In the genomic region with DNA sequence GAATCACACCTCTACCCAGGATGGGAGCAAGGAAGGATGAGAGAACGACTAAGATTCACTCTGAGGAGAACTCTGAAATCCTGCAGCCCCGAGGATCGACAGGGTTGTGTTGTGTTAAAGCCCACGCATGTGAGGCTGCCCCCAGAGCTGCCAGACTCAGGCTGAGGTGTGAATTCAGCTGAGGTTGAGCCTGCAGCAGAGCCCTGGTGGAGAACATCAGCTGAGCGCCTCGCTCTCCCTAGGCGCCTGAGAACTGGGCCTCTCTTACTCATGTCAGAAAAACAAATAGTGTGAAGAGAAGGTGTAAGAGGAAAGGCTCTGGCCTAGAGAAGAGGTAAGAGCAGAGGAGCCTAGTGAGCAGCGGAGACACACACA, we compare ENCODE assay signal across 17 mouse cellular contexts.
DNase-seq lines count a peak whose midpoint lies in the region; ATAC-seq and TF ChIP-seq lines count a peak whose summit lies in the region.
"Had no signal": no experiment of that assay in that cellular context is flagged by ENCODE, and none has a peak within 500 bp of the region (broad histone marks: within the 10 kb centered on the region; RNA-seq: fewer than 3 reads in every experiment).

No protein-coding gene starts in this region.

- peaks cover 34% of the 10 kb centered on the region for H3K4me1 ChIP-seq in heart, embryonic 11.5 days (ENCODE audit: control insufficient read depth, insufficient read depth, low read length)
- H3K4me1 ChIP-seq in heart, embryonic 10.5 days, result peaks cover 56% of the 10 kb centered on the region
- peaks cover 62% of the 10 kb centered on the region for H3K4me1 ChIP-seq in limb, embryonic 12.5 days (replicated peaks)
- peaks cover 67% of the 10 kb centered on the region for H3K4me1 ChIP-seq in limb, embryonic 10.5 days
- H3K4me1 ChIP-seq in E14TG2a.4 (replicated peaks; ENCODE audit: low read depth, low read length) (peaks cover 99% of the 10 kb centered on the region), ES-E14 (ENCODE audit: control insufficient read depth in 2 of 2, insufficient read depth in 2 of 2, low read length in 2 of 2, poor library complexity in 1 of 2) (peaks cover 27 to 50% of the 10 kb centered on the region in 2 experiments; a peak in 3 of 4 replicates)

- 56% methylated on average over 8 of the region's 8 CpGs for WGBS in heart, embryonic 11.5 days (ENCODE audit: insufficient replicate concordance)
- 64% methylated on average over 8 of the region's 8 CpGs for WGBS in heart, embryonic 10.5 days
- 66% methylated on average over 8 of the region's 8 CpGs for WGBS in limb, embryonic 12.5 days
- 63% methylated on average over 8 of the region's 8 CpGs for WGBS in limb, embryonic 10.5 days

- H3K36me3 ChIP-seq in heart, embryonic 11.5 days (ENCODE audit: control insufficient read depth, insufficient read depth, low read length), result peaks cover 21% of the 10 kb centered on the region
- H3K36me3 ChIP-seq in heart, embryonic 10.5 days, result peaks cover 56% of the 10 kb centered on the region
- peaks cover 65% of the 10 kb centered on the region for H3K36me3 ChIP-seq in limb, embryonic 12.5 days
- peaks cover 59% of the 10 kb centered on the region for H3K36me3 ChIP-seq in limb, embryonic 10.5 days
- peaks cover 73% of the 10 kb centered on the region for H3K36me3 ChIP-seq in E14TG2a.4 (ENCODE audit: insufficient read depth, low read length)
- H3K36me3 ChIP-seq in ES-E14 (ENCODE audit: control insufficient read depth, insufficient read depth, low read length, poor library complexity, severe bottlenecking), result peaks cover 32% of the 10 kb centered on the region

- TF ChIP-seq CTCF in E14TG2a.4 (conservative IDR thresholded peaks at IDR 0.05; ENCODE audit: low read length), result no peak

- no peaks in the 10 kb centered on the region for H3K27me3 ChIP-seq in heart, embryonic 11.5 days (ENCODE audit: control insufficient read depth, insufficient read depth, low read length)
- H3K27me3 ChIP-seq in heart, embryonic 10.5 days (ENCODE audit: insufficient read depth, poor library complexity, severe bottlenecking), result no peaks in the 10 kb centered on the region
- H3K27me3 ChIP-seq in limb, embryonic 12.5 days, result no peaks in the 10 kb centered on the region
- H3K27me3 ChIP-seq in limb, embryonic 10.5 days (ENCODE audit: low read depth, poor library complexity, severe bottlenecking), result no peaks in the 10 kb centered on the region
- H3K27me3 ChIP-seq in E14TG2a.4 (ENCODE audit: insufficient read depth, low read length), result no peaks in the 10 kb centered on the region
- H3K27me3 ChIP-seq: embryonic facial prominence, embryonic 13.5 days; forebrain, embryonic 12.5 days; heart, embryonic 12.5 days; hindbrain, embryonic 13.5 days; intestine, embryonic 15.5 days had no signal

- no peaks in the 10 kb centered on the region for H3K9me3 ChIP-seq in heart, embryonic 11.5 days (replicated peaks; ENCODE audit: control insufficient read depth, low read length)
- no peaks in the 10 kb centered on the region for H3K9me3 ChIP-seq in heart, embryonic 10.5 days
- H3K9me3 ChIP-seq in limb, embryonic 12.5 days, result no peaks in the 10 kb centered on the region
- H3K9me3 ChIP-seq in limb, embryonic 10.5 days (replicated peaks), result no peaks in the 10 kb centered on the region
- no peaks in the 10 kb centered on the region for H3K9me3 ChIP-seq in E14TG2a.4 (ENCODE audit: low read length)
- no peaks in the 10 kb centered on the region for H3K9me3 ChIP-seq in ES-E14 (ENCODE audit: control insufficient read depth, insufficient read depth, low read depth, low read length)
- H3K9me3 ChIP-seq: embryonic facial prominence, embryonic 13.5 days; forebrain, embryonic 12.5 days; heart, embryonic 12.5 days; hindbrain, embryonic 13.5 days; intestine, embryonic 15.5 days had no signal

- in situ Hi-C loops in ES-E14 (cut with MboI; ENCODE audit: low sequenced_read_pairs in 2 of 2, unreplicated experiment in 2 of 2), result no loop called here

- DNase-seq in heart, embryonic 10.5 days (ENCODE audit: low spot score), result no peak
- DNase-seq in limb, embryonic 10.5 days (ENCODE audit: low spot score), result no peak
- no peak for DNase-seq in ES-E14 (ENCODE audit: low read depth, low spot score)
- no peak for DNase-seq in retina, embryonic 14.5 days (ENCODE audit: low spot score)
- no peak for DNase-seq in cerebellum, postnatal 14 days
- DNase-seq: adrenal gland, postnatal 10 days; gastrocnemius, postnatal 10 days; heart, adult 18-20 months; heart, postnatal 36 days had no signal

- no peak overlapping the region for H3K27ac ChIP-seq in heart, embryonic 11.5 days (ENCODE audit: low read depth, low read length)
- H3K27ac ChIP-seq in heart, embryonic 10.5 days, result no peak overlapping the region
- peak overlapping the region; percentile 50; the same call in 1 of the 2 replicates for H3K27ac ChIP-seq in limb, embryonic 12.5 days
- no peak overlapping the region for H3K27ac ChIP-seq in limb, embryonic 10.5 days
- H3K27ac ChIP-seq in ES-E14 (ENCODE audit: insufficient read depth, low read depth, low read length, poor library complexity, severe bottlenecking), result no peak overlapping the region
- H3K27ac ChIP-seq: forebrain, embryonic 12.5 days; intestine, embryonic 15.5 days had no signal

- H3K9ac ChIP-seq in heart, embryonic 11.5 days (ENCODE audit: low read depth, low read length), result 0 out of 2 replicates have a peak overlapping the region, but pooled peaks have one; percentile 5
- no peak overlapping the region for H3K9ac ChIP-seq in limb, embryonic 12.5 days (replicated peaks)
- peak overlapping the region; percentile 10; the same call in 1 of the 2 replicates for H3K9ac ChIP-seq in ES-E14 (ENCODE audit: insufficient read depth, low read depth, low read length, poor library complexity, severe bottlenecking)
- H3K9ac ChIP-seq: embryonic facial prominence, embryonic 13.5 days; forebrain, embryonic 12.5 days; hindbrain, embryonic 13.5 days; intestine, embryonic 15.5 days had no signal

- H3K4me3 ChIP-seq in heart, embryonic 11.5 days (ENCODE audit: low read depth, low read length), result no peak overlapping the region
- H3K4me3 ChIP-seq in heart, embryonic 10.5 days, result no peak overlapping the region
- H3K4me3 ChIP-seq in limb, embryonic 12.5 days (replicated peaks), result no peak overlapping the region
- no peak overlapping the region for H3K4me3 ChIP-seq in limb, embryonic 10.5 days
- peak overlapping the region; percentile 61; the same call in 1 of the 2 replicates for H3K4me3 ChIP-seq in E14TG2a.4 (replicated peaks; ENCODE audit: low read length)
- no peak overlapping the region for H3K4me3 ChIP-seq in ES-E14 (ENCODE audit: insufficient read depth in 1 of 2, low read depth in 1 of 2, low read length in 2 of 2, poor library complexity in 1 of 2, severe bottlenecking in 1 of 2)
- H3K4me3 ChIP-seq: embryonic facial prominence, embryonic 13.5 days; forebrain, embryonic 12.5 days; heart, embryonic 12.5 days; hindbrain, embryonic 13.5 days; intestine, embryonic 15.5 days had no signal

- ATAC-seq in heart, embryonic 11.5 days (replicated peaks; ENCODE audit: insufficient number of reproducible peaks, low FRiP score, low TSS enrichment), result no peak
- ATAC-seq in limb, embryonic 12.5 days (ENCODE audit: insufficient number of reproducible peaks, insufficient read depth, low FRiP score, low TSS enrichment, low read depth), result no peak
- ATAC-seq: intestine, embryonic 15.5 days had no signal

- no peak overlapping the region for H3K4me2 ChIP-seq in heart, embryonic 11.5 days
- H3K4me2 ChIP-seq in limb, embryonic 12.5 days, result no peak overlapping the region
- H3K4me2 ChIP-seq: embryonic facial prominence, embryonic 13.5 days; forebrain, embryonic 12.5 days; heart, embryonic 12.5 days; hindbrain, embryonic 13.5 days; intestine, embryonic 15.5 days had no signal

TF ChIP-seq in ES-E14, 5 proteins besides CTCF, POLR2A, EP300 and RAD21:
- TF ChIP-seq ZNF384 (IDR thresholded peaks at IDR 0.05; ENCODE audit: low read depth, low read length) (no peak), ZC3H11A (IDR thresholded peaks at IDR 0.05; ENCODE audit: borderline replicate concordance, low read depth, low read length) (no peak), CHD2 (IDR thresholded peaks at IDR 0.05; ENCODE audit: low read depth, low read length) (no peak), MAFK (IDR thresholded peaks at IDR 0.05; ENCODE audit: insufficient read depth, low read depth, low read length) (no peak), HCFC1 (IDR thresholded peaks at IDR 0.05; ENCODE audit: borderline replicate concordance, insufficient read depth, low read length) (no peak)
